Mouse (Mus musculus): ENCODE results near the gene Pum1.

Gene Pum1

DNA sequence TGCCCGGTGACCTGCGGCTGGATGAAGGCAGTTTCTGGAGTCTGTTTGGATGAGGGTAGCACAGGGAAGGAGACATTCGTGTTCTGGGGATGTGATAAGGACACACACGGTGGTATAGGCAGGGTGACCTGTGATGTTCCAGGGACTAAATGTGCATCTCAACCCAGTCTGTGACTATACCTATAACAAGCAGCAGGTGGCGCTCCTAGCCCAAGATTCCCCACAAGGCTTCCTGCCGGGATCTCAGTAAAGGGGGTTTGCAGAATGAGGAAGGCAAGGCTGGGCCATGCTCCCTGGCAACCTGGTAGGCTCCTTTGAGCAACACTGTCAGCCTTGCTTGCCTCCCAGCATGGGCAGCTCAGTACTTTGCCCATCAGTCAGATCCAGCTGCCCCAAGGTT lies 127.1 kb downstream of the Pum1 start:
- DNase-seq (ENCODE audit: low spot score): peak; percentile 65

DNA sequence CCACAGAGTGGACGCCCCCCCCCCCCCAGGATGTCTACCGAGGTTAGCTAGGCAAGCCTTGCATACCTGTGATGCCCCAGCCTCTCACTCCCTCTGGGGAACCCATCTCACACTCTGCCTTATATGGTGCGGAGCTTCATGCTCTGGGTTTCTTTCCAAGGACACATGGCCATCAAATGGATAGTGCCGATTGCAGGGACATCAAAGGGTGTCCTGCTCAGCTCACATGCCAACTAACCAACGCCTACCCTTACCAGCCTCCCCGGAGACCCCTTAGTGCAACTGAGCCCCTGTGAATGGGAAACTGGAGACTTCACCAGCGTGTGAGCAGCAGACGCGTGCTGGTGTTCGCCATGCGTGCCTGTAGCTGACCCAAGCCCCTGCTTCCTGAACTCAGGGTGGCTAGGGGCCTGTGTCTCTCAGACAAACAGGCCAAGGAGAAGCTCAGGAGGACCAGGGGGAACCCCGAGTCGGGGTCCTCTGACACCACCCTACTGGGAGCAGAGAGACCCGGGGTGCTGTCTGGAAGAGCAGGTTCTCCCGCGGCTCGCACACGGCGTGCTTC lies 128.8 kb downstream of the Pum1 start:
- DNase-seq (ENCODE audit: low spot score): no peak

DNA sequence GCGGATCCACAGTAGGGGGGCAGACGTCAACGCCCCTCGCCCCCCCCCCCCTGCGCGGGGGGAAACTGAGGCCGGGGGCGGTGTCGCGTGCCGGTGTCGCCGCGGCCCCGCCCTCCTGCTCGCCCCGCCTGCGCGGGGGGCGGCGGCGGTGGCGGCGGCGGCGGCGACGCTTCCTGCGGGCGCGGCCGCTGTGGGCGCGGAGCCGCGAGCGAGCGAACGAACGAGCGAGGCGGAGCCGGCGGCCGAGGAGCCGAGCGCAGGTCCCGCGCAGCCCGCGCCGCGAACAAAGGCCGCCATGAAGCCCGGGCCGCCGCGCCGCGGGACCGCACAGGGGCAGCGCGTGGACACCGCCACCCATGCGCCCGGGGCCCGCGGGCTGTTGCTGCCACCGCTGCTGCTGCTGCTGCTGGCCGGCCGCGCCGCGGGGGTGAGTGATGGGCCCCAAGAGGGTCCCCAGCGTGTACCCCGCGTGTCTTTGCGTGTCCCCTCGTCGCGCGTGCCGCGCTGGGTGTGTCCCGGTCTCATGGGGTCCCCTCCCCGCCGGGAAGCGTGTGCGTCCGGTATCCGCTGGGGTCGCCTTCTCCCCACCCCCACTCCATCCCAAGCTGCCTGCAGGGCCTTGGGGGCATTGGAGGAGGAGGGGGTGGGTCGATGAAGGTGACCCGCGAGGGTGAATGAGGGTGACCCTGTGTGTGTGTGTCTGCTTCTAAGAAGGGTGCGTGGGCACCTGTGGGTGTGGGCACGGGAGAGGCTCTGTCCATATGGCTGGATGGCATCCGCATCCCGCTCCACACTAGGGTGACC lies 129.5 kb downstream of the Pum1 start, which contains the start of gene Sdc3:
Gene Sdc3 (plus strand): TSS at position 162 of the 804 bp plus-strand sequence.
- no peak for DNase-seq (ENCODE audit: low spot score)

GRCm38 (mm10) chr4:130793180-130793501 lies 130.0 kb downstream of the Pum1 start:
- no peak for DNase-seq (ENCODE audit: low spot score)

GRCm38 (mm10) chr4:130794771-130795170 lies 131.7 kb downstream of the Pum1 start:
- DNase-seq (ENCODE audit: low spot score): no peak

DNA sequence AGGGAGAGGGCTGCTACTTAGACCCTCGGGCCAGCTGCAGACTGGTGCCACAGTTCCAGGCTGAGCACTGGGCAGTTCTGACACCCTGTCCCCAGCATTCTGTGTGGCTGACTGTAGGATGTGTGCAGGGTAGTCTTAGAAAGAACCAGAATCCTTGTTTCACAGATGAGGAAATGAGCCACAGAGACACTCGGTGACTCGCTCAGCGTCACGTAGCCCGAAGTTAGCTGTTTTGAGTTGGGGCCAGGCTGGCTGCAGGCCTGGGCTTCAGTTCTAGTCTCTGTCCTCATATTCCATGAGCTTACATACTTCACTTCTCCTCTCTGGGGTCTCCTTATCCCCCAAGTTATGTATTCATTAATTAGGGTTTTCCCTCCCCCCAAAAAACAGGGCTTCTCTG lies 132.8 kb downstream of the Pum1 start:
- no peak for DNase-seq (ENCODE audit: low spot score)

- no peak for DNase-seq (ENCODE audit: low spot score)
These were observed 134.3 kb downstream of the Pum1 start for GRCm38 (mm10) chr4:130797201-130798051.

DNA sequence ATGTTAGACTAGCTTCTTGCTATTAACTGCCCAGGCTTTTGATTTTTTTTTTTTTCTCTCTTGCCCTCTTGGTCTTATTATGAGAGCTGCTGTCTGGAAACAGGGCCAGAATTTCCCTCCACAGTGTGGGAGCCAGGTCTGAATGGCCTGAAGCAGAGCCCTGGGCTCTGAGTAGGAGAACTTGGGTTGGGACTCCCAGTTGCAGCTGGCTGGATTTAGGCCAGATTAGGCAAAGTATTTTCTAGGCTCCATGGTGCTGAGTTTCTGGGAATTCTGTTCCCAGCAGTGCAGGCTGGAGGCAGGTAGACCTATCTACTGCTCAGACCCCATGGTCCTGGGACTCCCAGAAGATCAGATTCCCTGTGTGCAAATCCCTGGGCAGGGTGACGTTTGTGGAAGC lies 135.3 kb downstream of the Pum1 start:
- DNase-seq (ENCODE audit: low spot score): no peak

DNA sequence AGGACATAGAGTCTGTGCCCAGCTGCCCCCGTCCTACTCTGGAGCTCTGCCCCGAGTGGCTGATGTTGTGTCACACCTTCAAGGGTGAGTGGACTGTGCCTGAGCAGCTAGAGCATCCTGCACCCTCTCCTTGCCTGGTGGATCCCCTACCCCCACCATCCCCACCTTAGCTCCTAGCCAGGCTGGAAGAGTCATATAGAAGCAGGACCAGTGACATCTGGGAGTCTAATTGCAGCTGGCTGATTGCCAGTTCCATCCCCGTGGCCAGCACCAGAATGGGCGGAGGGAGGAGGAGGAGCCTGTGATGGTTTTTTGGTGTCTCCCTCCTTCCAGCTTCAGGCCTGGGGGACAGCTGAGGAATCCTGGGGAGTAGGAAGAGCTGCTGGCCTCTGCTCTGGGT lies 136.0 kb downstream of the Pum1 start:
- DNase-seq (ENCODE audit: low spot score): no peak

GRCm38 (mm10) chr4:130799582-130799981 lies 136.5 kb downstream of the Pum1 start:
- no peak for DNase-seq (ENCODE audit: low spot score)

GRCm38 (mm10) chr4:130800147-130800546 lies 137.0 kb downstream of the Pum1 start:
- no peak for DNase-seq (ENCODE audit: low spot score)

- no peak for DNase-seq (ENCODE audit: low spot score)
These were observed 138.1 kb downstream of the Pum1 start for GRCm38 (mm10) chr4:130801198-130801597.

- DNase-seq (ENCODE audit: low spot score): peak; percentile 79
These were observed 138.7 kb downstream of the Pum1 start for GRCm38 (mm10) chr4:130801624-130802329.

DNA sequence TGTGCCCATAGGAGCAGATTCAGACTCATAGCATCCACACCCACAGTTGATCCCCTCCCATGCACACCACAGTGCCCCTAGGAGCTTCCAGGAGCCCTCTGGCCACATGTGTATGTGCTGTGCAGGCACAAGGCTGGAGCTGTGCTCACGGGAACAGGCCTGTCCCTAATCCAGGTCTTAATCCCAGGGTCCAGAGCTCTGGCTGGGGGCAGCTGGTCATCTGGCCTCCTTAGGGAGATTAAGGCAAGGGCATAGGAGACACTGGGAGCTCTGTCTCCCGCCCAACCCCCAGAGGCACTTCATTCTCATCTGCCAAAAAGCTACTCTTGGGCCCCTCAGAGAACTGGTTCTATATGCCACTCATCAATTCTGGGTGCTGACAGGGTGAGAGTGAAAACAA lies 140.5 kb downstream of the Pum1 start:
- no peak for DNase-seq (ENCODE audit: low spot score)

- DNase-seq (ENCODE audit: low spot score): no peak
These were observed 141.2 kb downstream of the Pum1 start for GRCm38 (mm10) chr4:130804292-130804691.

DNA sequence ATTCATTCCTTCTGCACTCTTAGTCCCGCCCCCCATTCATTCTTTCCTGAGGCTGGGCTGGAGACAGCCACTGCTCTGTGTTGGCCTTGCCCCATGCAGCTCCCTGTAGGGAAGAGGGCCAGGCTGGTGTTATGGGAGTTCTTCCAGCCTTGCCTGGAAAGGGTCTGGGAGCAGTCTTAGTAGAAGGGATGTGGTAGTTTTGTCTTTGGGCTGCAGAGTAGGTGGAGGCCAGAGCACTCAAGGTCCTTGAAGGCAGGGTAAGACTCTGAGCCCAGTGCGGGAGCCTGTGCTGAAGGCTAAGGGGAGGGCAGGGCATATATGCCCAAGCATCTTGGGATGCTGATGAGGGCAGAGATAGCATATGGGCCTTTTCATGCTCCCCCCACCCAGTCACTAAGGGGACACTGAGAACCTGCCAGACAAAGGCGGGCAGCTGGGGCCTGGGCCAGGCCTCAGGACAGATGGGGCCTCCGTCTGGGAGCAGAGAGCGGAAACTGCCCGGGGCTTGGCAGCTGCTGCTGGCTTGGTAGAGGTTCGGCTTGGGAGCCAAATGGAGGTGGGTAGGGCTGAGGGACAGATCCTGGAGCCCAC lies 141.7 kb downstream of the Pum1 start:
- peak; percentile 31 for DNase-seq (ENCODE audit: low spot score)

DNA sequence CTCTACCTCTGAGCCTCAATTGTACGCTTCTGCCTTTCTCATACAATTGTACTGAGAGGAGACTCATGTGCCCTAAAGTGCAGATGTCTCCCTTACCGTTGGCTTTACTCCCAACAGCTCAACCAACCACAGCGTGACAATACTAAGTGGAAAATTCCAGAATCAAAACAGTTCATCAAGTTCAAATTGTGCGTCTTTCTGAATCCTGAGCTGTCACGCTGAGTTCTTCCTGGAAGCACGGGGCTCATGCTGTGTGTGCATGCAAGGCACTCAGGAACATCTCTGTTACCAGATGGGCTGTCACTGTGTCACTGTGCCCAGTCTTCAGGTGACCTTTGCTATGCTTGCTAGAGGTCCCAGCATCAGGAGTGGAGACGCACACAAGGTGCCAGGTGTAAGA lies 142.6 kb downstream of the Pum1 start:
- no peak for DNase-seq (ENCODE audit: low spot score)

DNA sequence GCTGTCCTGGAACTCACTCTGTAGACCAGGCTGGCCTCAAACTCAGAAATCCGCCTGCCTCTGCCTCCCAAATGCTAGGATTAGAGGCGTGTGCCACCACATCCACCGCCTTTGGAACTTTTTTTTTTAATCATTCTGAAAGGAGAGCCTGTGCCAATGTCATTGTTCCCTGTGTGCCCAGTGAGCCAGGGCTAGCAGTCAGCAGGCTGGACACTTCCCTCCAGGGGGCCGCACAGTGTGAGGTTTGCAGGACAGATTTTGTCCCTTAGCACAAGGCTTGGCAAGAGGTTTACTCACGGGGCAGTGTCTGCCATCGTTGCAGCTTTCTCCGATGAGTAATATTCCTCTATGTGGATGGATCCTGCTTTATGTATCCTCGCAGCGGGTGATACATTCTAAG lies 143.6 kb downstream of the Pum1 start:
- DNase-seq (ENCODE audit: low spot score): no peak

GRCm38 (mm10) chr4:130809784-130810183 lies 146.7 kb downstream of the Pum1 start:
- no peak for DNase-seq (ENCODE audit: low spot score)

- no peak for DNase-seq (ENCODE audit: low spot score)
These were observed 147.7 kb downstream of the Pum1 start for GRCm38 (mm10) chr4:130810845-130811244.

DNA sequence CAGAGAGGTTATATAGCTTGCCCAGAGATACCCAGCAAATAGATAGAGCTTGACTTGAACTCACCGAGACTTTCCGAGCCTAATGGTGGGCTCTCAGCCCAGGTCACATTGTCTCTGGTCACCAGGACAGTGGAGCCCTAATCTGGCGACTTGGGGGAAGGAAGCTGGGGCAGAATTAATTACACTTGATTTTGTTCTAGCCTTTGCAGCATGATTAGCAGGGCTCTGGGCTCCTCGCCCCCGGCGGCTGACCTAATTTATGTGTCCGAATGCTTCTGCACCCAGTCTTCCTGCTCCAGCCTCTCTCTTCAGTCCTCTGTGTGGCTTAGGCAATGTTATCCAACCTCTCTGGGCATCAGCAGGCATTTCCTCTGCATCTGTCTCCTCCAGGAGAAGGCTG lies 148.3 kb downstream of the Pum1 start:
- DNase-seq (ENCODE audit: low spot score): no peak

DNA sequence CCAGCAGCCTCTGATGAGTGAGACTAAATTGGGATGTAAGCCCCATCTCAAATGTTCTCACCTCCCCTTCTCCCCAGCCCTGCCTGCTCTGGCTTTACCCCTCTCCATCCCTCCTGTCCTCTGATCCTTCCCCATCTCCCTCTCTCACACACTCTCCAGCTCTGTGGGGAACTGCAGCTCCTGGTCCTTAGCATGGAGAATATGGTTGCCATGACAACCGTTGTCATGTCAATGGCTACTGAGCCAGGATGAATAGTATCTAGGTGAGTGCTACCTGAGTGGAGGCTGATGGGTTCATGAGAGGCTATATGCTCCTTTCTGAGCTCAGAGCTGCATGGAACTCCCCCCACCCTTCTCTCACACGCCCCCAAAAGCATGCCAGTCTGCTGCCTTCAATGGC lies 150.8 kb downstream of the Pum1 start:
- DNase-seq (ENCODE audit: low spot score): no peak
